Mouse (Mus musculus) thymus, adult 2 months (tissue): ENCODE data around the gene Gabrg3. TPM values are rescaled to one million over a fixed set of nuclear protein-coding genes. Genes with fewer than 3 reads are reported as not detected.

Experiments used
- DNase-seq: peaks from one replicate; pipeline ENCODE4 v3.0.0; 2021
- H3K27ac ChIP-seq: fragments of 200-500 bp; 2 replicates; pipeline ENCODE4 v1.5.1; 2012; ENCODE audit warnings: low read length, control low read depth; ENCODE audit not compliant: control insufficient read depth, insufficient read depth
- H3K27me3 ChIP-seq: fragments of 200-500 bp; 2 replicates; pipeline ENCODE4 v1.6.1; 2012; ENCODE audit warnings: mild to moderate bottlenecking, low read length, moderate library complexity, mixed read lengths; ENCODE audit not compliant: control insufficient read depth, insufficient read depth
- H3K36me3 ChIP-seq: fragments of 200-500 bp; 2 replicates; pipeline ENCODE4 v1.6.1; 2012; ENCODE audit warnings: mild to moderate bottlenecking, low read length, moderate library complexity; ENCODE audit not compliant: control insufficient read depth, insufficient read depth
- H3K4me1 ChIP-seq: fragments of 200-500 bp; replicated peaks from 2 replicates; pipeline ENCODE4 v1.6.1; 2012; ENCODE audit warnings: low read length; ENCODE audit not compliant: control insufficient read depth, insufficient read depth
- H3K4me3 ChIP-seq: fragments of 200-500 bp; 2 replicates; pipeline ENCODE4 v1.5.1; 2012; ENCODE audit warnings: mild to moderate bottlenecking, low read length, control low read depth, moderate library complexity; ENCODE audit not compliant: control insufficient read depth, insufficient read depth
- CTCF ChIP-seq: fragments of 200-500 bp; IDR thresholded peaks from 2 replicates; pipeline ENCODE4 v1.5.1; 2012; ENCODE audit warnings: mild to moderate bottlenecking, control low read depth, low read length, moderate library complexity, borderline replicate concordance; ENCODE audit not compliant: control insufficient read depth, poor library complexity, insufficient read depth; ENCODE audit errors: extremely low read depth
- POLR2A ChIP-seq: fragments of 200-500 bp; IDR thresholded peaks from 2 replicates; pipeline ENCODE4 v1.6.1; 2012; ENCODE audit warnings: mild to moderate bottlenecking, low read length, control low read depth, moderate library complexity; ENCODE audit not compliant: control insufficient read depth, poor library complexity, insufficient read depth; ENCODE audit errors: extremely low read depth
- WGBS: fragments of 180-500 bp; shearing (Covaris S2); methylation state at CpG from one replicate; pipeline ENCODE4 v1.1.7; 2018; 5-methylcytosine and 5-hydroxymethylcytosine counted together
- polyA plus RNA-seq: library from polyadenylated mRNA; depleted of rRNA; stranded (reverse); fragments of >200 nt; gene quantifications from 2 replicates; pipeline ENCODE4 v1.2.3, GENCODE M21; 2012

Gabrg3 gene
- polyA plus RNA-seq, 1 experiment, result 0.15 TPM

- WGBS, result 63% methylated on average over 2 of the region's 2 CpGs
- no peaks in the 10 kb centered on the region for H3K27me3 ChIP-seq
- no peak overlapping the region for H3K4me3 ChIP-seq
- no peaks in the 10 kb centered on the region for H3K36me3 ChIP-seq
- no peaks in the 10 kb centered on the region for H3K4me1 ChIP-seq
- DNase-seq, result no peak
- no peak overlapping the region for H3K27ac ChIP-seq
- TF ChIP-seq POLR2A (no peak), CTCF (no peak)
These were observed 445.4 kb downstream of the Gabrg3 start for GRCm38 (mm10) chr7:56941606-56942005.

- H3K4me3 ChIP-seq, result no peak overlapping the region
- no peaks in the 10 kb centered on the region for H3K27me3 ChIP-seq
- WGBS, result 87% methylated on average over 5 of the region's 5 CpGs
- H3K27ac ChIP-seq, result no peak overlapping the region
- H3K36me3 ChIP-seq, result no peaks in the 10 kb centered on the region
- DNase-seq, result no peak
- no peaks in the 10 kb centered on the region for H3K4me1 ChIP-seq
- TF ChIP-seq CTCF (no peak), POLR2A (no peak)
These were observed 449.0 kb downstream of the Gabrg3 start for GRCm38 (mm10) chr7:56938020-56938419.

GRCm38 (mm10) chr7:56919499-56919898 is 467.5 kb downstream of the Gabrg3 start:
- no peak overlapping the region for H3K4me3 ChIP-seq
- WGBS, result 93% methylated on average over 1 of the region's 1 CpGs
- DNase-seq, result no peak
- no peak overlapping the region for H3K27ac ChIP-seq
- H3K36me3 ChIP-seq, result no peaks in the 10 kb centered on the region
- H3K27me3 ChIP-seq, result no peaks in the 10 kb centered on the region
- TF ChIP-seq POLR2A (no peak), CTCF (no peak)
- no peaks in the 10 kb centered on the region for H3K4me1 ChIP-seq

- no peaks in the 10 kb centered on the region for H3K36me3 ChIP-seq
- no peak for DNase-seq
- H3K4me3 ChIP-seq, result no peak overlapping the region
- TF ChIP-seq CTCF (no peak), POLR2A (no peak)
- H3K27me3 ChIP-seq, result no peaks in the 10 kb centered on the region
- H3K27ac ChIP-seq, result no peak overlapping the region
- 93% methylated on average over 2 of the region's 2 CpGs for WGBS
- H3K4me1 ChIP-seq, result no peaks in the 10 kb centered on the region
These were observed 472.1 kb downstream of the Gabrg3 start for GRCm38 (mm10) chr7:56914862-56915261.

GRCm38 (mm10) chr7:56899762-56900161 is 487.2 kb downstream of the Gabrg3 start:
- H3K27ac ChIP-seq, result no peak overlapping the region
- no peaks in the 10 kb centered on the region for H3K4me1 ChIP-seq
- DNase-seq, result no peak
- 84% methylated on average over 4 of the region's 4 CpGs for WGBS
- no peak overlapping the region for H3K4me3 ChIP-seq
- TF ChIP-seq POLR2A (no peak), CTCF (no peak)
- H3K27me3 ChIP-seq, result no peaks in the 10 kb centered on the region
- H3K36me3 ChIP-seq, result no peaks in the 10 kb centered on the region

- DNase-seq, result no peak
- H3K4me3 ChIP-seq, result no peak overlapping the region
- H3K4me1 ChIP-seq, result no peaks in the 10 kb centered on the region
- no peak for TF ChIP-seq POLR2A
- TF ChIP-seq CTCF, result no peak
- 85% methylated on average over 1 of the region's 1 CpGs for WGBS
- no peaks in the 10 kb centered on the region for H3K36me3 ChIP-seq
- H3K27ac ChIP-seq, result no peak overlapping the region
- H3K27me3 ChIP-seq, result no peaks in the 10 kb centered on the region
These were observed 519.5 kb downstream of the Gabrg3 start for GRCm38 (mm10) chr7:56867314-56868075.
